Mouse (Mus musculus): Measurements from ENCODE around the gene Slc29a2.

DNA sequence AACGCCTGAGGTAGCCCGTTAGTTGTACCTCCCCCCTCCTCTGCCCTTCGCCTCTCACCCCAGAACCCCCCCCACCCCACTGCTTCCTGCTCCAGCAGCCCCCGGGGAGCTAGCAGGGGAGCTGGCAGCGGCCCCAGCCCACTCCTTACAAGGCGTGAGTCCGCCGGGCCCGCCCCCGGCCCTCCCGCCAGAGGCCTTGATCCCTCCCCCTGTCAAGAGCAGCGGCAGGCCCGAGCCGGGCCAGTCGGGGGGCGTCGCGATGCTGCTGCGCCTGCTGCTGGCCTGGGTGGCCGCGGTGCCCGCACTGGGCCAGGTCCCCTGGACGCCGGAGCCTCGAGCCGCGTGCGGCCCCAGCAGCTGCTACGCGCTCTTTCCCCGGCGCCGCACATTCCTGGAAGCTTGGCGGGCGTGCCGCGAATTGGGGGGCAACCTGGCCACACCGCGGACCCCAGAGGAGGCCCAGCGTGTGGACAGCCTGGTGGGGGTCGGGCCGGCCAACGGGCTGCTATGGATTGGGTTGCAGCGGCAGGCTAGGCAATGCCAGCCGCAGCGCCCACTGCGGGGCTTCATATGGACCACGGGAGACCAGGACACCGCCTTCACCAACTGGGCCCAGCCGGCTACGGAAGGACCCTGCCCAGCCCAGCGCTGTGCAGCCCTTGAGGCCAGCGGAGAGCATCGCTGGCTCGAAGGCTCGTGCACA is 44.4 kb downstream of the Slc29a2 start, which contains the start of gene Cd248:
- no peak for TF ChIP-seq CTCF (IDR thresholded peaks at IDR 0.05; ENCODE audit: borderline replicate concordance, extremely low read depth, insufficient read depth, insufficient read length)
- TF ChIP-seq POLR2A (IDR thresholded peaks at IDR 0.05; ENCODE audit: borderline replicate concordance, extremely low read depth, insufficient read depth, insufficient read length, poor library complexity, severe bottlenecking), result 0 out of 2 replicates have a peak, but pooled peaks have one; percentile 22
